Mouse (Mus musculus): Measurements from ENCODE around the gene Mamdc4.

Mamdc4 gene

DNA sequence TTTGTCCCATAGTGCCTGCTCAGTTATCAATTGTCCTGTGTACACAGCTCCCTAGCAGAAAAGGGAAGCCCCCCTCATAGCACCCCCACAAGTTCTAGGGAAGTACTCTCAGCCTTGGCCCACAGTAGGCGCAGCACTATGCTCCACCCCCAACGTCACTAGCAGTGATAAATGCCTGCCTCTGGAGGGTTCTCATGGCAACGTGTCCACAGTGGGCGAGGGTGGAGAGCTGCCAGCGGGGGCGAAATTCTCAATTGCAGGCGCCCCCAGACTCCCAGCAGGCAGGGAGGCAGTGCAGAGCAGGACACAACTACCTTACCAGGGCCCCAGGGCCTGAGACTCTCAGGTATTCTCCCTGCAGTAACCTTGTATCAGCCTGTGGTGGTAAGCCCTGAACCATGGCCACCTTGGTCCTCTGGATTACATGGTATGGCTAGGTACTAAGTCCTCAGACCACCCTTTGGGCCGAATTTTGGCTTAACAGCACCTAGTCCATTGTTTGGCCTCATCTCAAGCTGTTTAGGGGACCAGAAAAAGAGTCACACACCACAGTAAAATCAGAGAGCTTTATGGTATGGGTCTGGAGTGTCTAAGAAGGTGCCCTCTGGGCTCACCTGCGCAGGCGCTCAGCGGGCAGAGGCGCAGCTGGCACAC, 7.9 kb upstream of the Mamdc4 start:
- no peak for DNase-seq (ENCODE audit: low spot score in 2 of 2)

DNA sequence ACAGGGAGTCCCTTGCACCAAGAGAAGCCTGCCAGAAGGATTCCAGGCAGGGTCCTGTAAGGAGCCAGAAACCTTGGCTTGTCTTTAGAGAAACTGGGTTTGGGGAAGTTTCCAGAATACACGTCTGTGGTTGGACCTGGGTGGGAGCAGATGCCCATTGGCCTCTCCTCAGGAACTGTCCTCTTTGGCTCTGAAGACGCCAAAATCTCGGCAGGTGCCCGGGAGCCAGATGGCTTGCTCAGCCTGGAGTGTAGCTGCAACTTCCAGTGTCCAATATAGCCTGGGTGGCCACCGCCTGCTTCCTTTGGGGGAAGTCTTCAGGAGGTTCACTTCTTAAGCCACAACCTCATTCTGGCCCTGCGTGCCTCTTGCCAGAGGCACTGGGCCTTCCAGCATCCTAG, 7.3 kb upstream of the Mamdc4 start:
- no peak for DNase-seq (ENCODE audit: low spot score in 2 of 2)

DNA sequence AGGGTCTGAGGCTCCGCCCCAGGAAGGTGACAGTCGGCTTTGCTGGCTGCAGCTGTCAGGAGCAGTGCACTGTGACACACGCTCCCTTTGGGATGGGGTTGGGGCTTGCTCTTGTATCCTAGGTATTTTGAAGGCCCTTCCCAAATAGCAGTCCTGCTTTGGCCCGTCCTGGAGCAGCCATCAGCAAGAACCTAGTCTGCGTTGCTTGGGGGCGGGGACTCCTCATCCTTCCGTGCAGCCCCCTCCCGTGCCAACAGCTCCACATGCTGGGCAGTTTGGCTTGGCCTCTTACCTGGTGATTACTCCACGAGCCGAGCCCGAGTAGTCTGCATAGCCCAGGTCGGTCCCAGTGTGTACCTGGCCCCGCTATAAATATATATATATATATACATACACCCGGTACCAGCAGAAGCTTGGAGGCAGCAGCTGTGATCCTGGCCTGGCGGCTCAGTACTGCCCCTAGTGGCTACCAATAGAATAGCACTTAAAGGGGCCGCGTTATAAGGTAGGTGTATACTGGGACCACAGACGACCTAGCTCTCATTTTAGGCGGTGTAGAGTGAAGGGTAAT, 6.7 kb upstream of the Mamdc4 start, which contains the start of gene Ajm1:
Gene Ajm1 (minus strand): TSS at position 464 of the 571 bp plus-strand sequence.
- DNase-seq (ENCODE audit: low spot score in 2 of 2), result peak; percentile 52 to 78

DNA sequence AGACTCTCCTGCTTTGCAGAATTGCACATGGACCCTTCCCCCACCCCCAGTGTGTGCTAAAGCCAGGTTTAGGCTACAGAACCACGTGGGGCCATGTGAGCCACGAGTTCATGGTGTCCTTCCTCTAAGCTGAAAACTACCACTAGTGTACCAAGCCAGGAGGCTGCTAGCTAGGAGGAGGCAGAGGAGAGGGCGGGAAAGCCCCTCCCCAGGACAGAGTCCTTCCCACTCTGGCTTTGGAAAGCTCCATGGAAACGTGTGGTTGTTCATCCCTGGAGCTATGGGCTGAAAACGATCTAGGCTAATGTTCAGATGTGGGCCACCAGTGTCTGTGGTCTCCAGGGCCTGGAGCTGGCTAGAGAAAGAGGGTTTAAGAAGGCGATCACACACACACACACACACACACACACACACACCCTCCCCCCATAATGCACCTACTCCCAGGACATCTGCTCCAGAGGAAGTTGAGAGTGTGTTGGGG, 6.0 kb upstream of the Mamdc4 start:
- no peak for DNase-seq (ENCODE audit: low spot score in 2 of 2)

DNA sequence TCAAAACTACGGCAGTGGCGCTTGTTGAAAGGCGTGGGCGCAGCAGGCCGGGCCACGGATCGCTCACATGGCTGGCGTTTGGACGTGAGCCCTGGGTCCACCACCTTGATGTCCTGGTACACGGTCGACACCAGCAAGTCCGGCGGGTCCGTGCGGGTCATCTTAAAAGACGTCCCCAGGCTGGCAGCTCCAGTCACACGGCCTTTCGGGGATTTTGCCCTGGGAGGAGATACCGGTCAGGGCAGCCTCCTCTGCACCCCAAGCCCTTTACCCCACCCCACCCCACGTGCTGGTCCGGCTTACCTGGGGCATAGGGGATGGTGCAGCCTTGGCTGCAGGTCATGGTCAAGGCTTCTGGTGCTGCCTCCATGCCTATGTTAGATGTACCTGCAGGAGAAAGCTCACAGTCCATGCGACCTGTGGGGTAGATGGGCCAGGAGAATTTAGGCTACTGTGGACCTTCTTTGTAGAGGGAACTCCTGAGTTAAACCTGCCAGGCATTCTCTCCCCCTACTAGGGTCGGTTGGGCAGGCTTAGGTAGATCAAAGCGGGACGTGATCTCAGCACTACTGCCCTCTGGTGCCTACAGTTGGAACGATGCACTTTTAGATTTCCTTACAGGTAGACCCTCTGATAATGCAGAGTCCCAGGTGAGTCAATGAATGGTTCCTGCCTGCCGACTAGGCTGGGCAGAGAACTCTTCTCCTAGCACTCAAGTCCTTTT, 5.3 kb upstream of the Mamdc4 start:
- DNase-seq (ENCODE audit: low spot score in 2 of 2), result peak; percentile 58 to 74

DNA sequence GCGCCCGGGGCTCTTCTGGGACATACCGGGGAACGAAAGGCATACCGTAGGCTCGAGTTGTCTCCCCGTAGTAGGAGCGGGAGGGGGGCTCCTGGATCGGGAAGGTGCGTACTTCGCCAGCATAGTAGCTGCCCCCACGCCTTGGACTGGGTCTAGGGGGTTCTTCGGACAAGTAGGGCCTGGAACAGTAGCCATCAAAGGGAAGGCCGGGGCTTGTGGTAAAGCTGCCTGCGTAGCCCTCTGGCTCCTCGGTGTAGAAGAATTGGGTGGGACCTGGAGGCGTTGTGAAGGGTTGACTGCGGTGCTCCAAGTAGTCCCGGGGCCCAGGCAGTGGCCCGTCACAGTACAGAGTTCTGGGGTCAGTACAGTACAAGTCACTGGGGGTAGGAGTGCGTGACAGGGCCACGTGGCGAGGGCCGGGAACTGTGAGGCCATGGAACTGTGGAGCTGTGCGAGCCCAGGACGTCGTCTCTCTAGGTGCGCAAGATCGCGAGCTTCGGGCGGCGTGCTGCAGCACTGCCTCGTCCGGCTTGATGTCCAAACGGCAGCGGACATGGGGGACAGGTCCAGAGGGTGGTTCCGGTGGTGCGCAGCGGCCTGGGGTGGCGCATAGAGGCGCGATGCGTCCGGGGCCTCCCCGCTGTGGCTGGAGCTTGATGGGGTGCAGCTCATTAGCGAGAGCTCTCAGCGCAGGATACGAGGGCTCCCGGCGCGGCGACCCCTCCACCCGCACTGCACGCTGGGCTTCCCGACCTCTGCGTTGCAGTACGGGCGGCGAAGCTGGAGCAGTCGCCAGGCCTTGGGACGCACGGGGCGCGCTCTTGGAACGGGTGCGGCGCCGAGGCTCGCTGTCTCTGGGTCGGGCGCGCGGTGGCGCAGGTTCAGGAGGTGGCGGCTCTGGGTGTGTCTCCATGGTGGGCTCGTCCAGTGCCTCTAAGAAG, 4.4 kb upstream of the Mamdc4 start:
- no peak for DNase-seq (ENCODE audit: low spot score in 2 of 2)

DNA sequence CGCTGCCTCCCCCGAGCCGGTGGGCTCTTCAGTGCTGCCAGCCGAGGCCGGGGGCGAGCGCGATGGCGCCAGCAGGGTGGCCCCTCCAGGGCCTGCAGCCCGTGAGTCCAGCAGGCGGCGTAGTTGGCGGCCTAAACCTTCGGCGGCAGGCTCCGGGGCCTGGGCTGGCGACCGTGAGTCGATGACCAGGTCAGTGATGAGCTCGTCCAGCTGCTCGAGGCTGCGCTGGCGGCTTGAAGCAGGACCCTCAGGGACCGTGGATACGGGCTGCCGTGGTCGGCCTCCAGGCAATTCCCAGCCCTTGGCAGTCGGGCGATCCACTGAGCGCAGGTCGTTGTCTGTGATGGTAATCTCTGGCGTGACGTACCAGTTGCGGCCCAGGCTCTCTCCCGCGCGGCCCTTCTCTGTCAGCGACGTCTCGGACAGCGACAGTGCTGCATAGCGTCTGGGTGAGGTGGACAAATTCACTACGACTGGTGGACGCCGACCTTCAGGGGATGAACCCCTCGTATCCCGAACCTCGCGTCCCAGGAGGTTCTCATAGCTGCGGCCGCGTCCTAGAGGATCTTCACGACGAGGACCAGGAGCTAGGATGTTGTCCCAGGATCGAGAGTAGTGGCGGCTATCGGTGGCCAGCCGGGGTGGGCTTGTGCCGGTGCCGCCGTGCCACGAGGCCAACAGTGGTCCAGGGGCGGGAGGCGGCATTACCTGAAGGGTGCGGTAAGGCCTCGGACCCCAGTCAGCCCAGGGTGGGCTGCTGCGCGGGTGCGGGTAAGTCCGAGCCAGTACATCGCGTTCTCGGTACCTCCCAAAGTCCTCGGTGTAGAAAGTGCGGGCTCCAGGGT, 3.5 kb upstream of the Mamdc4 start:
- DNase-seq (ENCODE audit: low spot score in 2 of 2), result no peak

DNA sequence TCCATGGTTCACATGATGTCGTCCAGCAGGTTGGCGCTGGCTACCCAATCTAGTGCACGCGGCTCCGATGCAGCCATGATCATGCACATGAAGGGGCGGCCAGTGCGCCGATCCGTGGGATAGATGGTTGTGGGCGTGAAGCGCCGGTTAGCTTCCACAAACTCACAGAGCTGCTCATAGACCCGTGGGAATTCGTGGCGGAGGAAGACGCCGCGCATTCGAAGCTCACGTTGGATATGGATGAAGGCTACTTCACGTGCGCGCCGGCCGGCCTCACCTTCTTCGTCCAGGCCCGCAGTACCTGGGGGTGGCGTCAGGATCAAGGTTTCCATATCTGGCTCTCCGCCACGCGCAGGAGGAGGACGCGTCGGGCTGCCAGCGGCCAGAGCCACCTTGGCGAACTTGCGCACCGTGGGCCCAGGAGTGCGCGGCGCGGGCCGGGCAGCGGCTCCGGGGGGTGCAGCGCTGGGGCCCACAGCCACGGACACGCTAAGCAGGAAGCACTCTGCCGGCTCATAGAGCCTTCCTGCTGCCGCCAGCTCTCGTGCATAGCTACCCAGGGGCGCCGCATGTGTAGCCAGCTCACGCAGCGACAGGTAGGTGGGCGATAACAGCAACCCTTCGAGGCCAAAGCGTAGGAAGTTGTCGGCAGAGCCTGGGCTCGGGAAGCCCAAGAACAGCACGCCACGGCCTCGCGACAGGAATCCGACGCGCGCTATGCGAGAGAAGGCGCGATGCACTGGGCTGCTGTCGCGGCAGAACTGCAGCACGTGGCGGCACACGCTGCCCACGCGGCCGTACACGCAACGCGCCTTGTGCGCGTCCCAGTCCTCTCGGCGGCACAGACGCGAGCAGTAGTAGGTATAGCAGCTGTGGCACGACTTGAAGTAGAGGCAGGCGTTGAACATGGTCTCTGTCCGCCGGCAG, 2.6 kb upstream of the Mamdc4 start:
- DNase-seq (ENCODE audit: low spot score in 2 of 2), result no peak

DNA sequence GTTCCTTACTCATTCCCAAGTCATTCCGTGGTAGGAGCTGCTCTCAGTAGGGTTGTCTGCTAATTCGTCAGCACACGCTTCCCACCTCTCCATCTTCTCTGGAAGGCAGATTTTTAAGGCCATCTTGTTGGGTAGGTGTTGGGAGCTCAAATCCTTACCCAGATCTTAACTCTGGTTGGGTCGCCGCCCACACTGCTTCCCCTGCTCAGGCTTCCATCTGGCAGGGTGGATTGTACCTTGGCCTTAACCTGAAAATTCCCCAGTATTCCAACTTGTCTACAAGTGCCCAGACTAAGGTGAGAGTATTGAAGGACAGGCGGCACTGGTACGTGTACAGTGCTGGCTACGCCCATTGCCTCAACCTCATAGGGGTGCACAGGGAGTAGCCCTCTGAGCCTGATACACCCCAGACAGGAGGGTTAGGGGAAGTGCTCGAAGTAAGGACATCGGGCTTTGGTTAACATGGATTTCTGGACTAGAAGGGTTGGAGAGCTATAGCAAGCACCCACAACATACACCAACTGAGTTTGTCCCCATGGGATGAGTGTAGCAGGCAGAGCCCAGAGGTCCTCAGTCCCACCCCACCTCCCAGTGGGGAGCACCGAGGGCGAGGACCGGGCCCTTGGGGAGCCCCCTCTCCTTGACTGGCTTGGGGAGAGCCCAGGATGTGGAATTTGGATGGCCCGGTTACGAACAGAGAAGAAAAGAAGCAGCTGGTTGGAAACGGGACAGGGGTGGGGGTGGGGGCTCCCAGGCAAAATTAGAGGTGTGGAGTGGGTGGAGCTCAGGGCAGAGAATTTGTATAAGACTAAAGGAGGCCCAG, 1.6 kb upstream of the Mamdc4 start:
- no peak for DNase-seq (ENCODE audit: low spot score in 2 of 2)

DNA sequence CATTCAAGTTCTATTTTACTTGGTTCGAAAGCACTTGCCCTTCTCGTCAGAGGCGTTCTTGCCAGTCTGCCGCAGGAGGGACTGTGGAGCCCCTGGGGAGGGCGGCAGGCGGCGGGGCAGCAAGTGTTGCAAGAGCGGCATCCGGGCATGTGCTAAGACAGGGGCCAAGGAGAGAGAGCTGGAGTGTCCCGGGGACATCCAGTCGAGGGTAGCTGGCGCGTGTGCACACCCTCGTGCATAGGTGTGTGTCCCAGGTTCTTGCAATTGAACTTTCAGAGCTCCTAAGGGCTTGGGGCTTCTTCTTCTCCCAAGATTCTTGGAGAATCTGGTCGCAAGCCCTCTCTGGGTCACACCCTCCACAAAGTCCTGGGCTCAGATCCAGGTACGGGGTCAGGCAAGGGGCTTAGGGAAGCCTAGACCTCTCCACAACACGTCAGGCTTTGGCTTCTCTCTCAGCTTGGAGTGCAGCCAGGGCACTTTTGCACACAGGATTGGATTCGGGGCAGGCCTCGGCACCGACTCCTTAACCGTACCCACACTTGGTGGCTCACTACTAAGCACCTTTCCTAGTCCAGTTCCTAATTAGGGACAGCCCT, 885 bp upstream of the Mamdc4 start:
- DNase-seq (ENCODE audit: low spot score in 2 of 2), result peak; percentile 57 to 63

DNA sequence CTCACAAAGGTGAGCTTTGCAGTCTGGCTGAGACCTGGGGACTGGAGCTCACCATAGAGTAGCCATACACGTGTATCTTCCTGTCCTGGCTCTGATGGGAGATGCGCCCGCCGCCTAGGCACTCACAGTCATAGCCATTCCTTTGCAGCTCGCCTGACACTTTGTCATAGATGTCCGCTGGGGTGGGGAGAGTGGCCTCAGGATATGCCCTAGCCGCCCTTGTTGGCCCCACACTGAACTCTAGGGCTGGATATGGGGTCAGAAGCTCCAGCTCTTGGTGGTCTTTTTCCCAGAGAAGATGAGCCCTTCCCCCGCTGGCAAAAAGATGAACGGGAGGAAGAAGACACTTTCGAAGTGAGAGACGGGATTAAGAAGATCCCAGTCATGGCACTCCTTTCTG, 509 bp downstream of the Mamdc4 start:
- DNase-seq (ENCODE audit: low spot score in 2 of 2), result peak in 1 of 2 experiments; percentile 32

DNA sequence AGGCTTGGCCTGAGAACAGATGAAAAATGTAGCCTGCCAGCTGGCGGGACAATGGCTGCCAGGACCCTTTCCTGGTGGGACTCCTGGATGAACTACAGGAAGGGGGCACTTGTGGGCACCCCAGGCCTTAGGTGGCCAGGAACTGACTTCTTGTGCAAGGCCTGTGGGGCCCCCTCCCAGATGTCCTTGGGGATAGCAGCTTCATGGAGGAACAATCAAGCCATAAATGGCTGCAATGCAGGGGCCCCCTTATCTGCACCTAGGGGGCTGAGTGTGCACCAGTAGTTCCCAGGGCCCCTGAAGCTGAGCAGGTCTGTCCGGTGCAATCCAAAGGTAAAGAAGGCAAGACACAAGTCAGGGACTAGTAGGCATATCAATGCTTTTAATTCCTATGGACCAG, 1.6 kb downstream of the Mamdc4 start:
- no peak for DNase-seq (ENCODE audit: low spot score in 2 of 2)

DNA sequence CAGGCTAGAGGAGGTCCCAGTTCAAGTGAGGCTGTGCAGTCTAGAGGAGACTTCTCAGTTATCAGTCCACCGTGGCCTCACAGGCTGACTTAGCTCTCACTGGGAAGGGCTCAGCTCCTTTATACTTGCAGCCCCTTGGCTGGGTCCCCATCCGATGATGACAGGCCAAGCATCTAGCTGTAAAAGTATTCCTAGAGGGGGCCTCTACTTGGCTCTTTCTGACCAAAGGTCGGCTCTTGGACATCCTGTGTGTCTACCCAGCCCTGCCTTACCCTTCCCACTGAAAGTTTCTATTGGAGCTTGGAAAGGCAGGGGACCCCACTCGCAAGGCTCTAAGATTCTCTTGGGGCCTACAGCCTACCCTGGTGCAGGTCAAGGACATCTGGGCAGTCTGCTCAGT, 3.4 kb downstream of the Mamdc4 start:
- DNase-seq (ENCODE audit: low spot score in 2 of 2), result no peak

DNA sequence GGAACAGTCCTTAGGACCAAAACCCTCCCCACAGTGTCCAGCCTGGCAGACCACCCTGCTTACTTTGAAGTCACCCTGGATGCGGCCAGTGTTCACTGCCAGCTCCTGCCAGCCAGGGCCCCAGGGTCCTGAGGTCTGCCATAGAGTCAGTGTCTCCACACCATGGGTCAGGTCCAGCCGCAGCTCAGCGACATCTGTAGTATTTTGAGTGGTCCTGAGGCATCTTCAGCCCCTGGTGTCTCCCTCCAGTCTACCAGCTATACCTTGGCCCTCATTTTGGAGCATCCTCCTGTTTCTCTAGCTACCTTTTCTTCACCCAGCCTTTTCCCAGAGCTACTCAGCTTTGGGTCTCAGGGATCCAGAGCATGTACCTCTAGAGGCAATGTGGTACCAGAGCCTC, 5.3 kb downstream of the Mamdc4 start:
- DNase-seq (ENCODE audit: low spot score in 2 of 2), result no peak

DNA sequence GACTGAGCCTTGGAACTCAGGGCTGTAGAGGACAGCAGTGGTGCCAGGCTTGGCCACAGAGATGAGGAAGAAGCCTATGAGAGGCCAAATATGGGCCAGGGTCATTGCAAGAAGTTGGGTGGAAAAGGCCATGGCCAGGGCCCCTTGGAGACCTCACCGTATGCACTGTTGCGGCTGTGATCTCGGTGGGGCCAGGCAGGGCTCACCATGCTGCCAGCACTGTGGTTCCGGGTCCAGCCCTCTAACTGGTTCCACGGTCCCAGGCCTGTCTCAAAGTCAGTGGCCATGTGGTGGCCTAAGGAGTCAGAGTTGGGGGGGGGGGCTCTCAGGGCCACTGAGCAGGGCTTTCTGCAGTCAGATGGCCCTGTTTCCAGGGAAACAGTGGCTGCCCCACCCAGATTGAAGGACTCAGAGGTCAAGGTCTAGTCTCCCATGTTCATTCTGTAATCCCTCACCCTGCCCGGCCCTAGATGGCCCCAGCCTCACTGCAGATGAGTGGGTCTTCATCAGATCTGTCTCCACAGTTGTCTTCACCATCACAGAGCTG, 6.1 kb downstream of the Mamdc4 start:
- no peak for DNase-seq (ENCODE audit: low spot score in 2 of 2)

DNA sequence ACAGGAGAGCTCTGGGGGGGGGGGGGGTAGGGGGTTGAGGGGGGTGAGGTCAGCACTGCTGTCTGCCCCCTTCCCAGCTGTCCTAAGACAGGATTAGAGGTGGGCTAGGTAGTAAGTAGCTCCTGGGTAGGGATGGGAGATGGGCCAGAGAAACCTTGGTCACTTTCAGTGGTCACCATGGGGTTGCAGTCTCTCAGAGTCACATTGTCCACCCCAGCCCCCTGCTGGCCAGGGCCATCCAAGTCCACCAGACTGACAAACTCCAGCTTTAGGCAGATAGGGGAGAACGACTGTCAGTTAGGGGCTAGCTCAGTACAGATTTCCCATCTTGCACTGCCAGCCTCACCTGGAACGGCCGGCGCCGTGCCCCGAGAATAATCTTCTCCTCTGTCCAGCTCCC, 8.1 kb downstream of the Mamdc4 start:
- DNase-seq (ENCODE audit: low spot score in 2 of 2), result no peak

DNA sequence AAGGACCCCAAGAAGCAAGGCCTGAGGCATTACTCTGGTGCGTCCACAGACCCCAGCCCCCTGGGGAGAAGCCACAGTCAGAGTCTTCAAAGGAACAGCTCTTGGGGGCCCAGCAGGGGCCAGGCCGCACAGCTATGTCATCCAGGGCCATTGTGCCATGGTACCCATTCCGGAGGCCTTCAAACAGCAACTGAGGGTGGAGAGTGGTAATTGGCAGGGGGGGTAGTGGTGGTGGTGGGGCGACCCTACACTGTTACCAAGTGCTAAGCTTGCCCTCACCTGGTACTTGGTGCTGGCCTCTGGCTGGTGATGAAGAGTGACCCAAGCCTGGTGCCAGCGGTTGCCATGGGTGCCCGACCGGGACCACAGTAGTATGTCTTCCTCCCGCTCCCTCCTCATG, 8.9 kb downstream of the Mamdc4 start:
- no peak for DNase-seq (ENCODE audit: low spot score in 2 of 2)

DNA sequence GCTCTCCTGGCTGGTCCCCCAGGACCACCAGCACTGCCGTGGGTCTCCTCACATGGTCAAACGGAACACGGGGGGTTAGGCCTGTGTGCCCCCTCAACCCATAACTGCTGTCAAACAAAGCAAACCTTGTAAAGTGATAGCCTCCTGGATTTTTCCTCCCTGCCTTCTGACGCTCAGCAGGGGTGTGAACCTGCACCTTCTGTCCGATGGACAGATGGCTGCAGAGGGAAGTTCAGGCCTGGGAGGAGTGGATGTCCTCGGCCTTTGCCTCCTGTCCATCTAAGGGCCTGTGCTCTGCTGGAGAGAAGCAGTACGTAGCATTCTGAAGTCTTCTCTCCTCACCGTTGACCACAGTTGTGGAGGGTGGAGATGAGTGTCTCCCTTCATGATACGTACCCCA, 12.7 kb downstream of the Mamdc4 start:
- DNase-seq (ENCODE audit: low spot score in 2 of 2), result no peak

Data from thymus, postnatal 10 days (tissue).